In genomic region chr11:102859933-102860332, GRCm38 (mm10) we compare ENCODE assay signal across 17 mouse cellular contexts. TPM values are rescaled to one million over a fixed set of nuclear protein-coding genes. Genes with fewer than 3 reads are reported as not detected.
DNase-seq lines count a peak whose midpoint lies in the region; ATAC-seq and TF ChIP-seq lines count a peak whose summit lies in the region.
"Had no signal": no experiment of that assay in that cellular context is flagged by ENCODE, and none has a peak within 500 bp of the region (broad histone marks: within the 10 kb centered on the region; RNA-seq: fewer than 3 reads in every experiment).

No protein-coding gene starts in this region.

- no peaks in the 10 kb centered on the region for H3K27me3 ChIP-seq in hindbrain, embryonic 16.5 days (replicated peaks; ENCODE audit: control insufficient read depth, insufficient read depth, low read length)
- no peaks in the 10 kb centered on the region for H3K27me3 ChIP-seq in hindbrain, embryonic 12.5 days
- no peaks in the 10 kb centered on the region for H3K27me3 ChIP-seq in midbrain, embryonic 14.5 days (ENCODE audit: control insufficient read depth, insufficient read depth, low read length)
- H3K27me3 ChIP-seq: neural tube, embryonic 12.5 days had no signal

- H3K27ac ChIP-seq in hindbrain, embryonic 16.5 days (ENCODE audit: low read depth, low read length), result no peak overlapping the region
- H3K27ac ChIP-seq in hindbrain, embryonic 12.5 days, result no peak overlapping the region
- peak overlapping the region; percentile 50 for H3K27ac ChIP-seq in gastrocnemius, adult 2 months
- H3K27ac ChIP-seq in midbrain, embryonic 14.5 days (replicated peaks; ENCODE audit: low read depth, low read length), result no peak overlapping the region
- H3K27ac ChIP-seq: neural tube, embryonic 12.5 days had no signal

- no peak for TF ChIP-seq CTCF in gastrocnemius, adult 2 months (IDR thresholded peaks at IDR 0.05)

- no peak overlapping the region for H3K4me2 ChIP-seq in hindbrain, embryonic 16.5 days (ENCODE audit: low read length)
- H3K4me2 ChIP-seq in hindbrain, embryonic 12.5 days (replicated peaks), result no peak overlapping the region
- H3K4me2 ChIP-seq in midbrain, embryonic 14.5 days (ENCODE audit: low read length), result no peak overlapping the region
- H3K4me2 ChIP-seq: midbrain, embryonic 11.5 days; neural tube, embryonic 12.5 days had no signal

- no peak overlapping the region for H3K9ac ChIP-seq in hindbrain, embryonic 16.5 days (ENCODE audit: low read depth, low read length)
- no peak overlapping the region for H3K9ac ChIP-seq in hindbrain, embryonic 12.5 days
- no peak overlapping the region for H3K9ac ChIP-seq in midbrain, embryonic 14.5 days (replicated peaks; ENCODE audit: low read length)
- H3K9ac ChIP-seq: neural tube, embryonic 12.5 days had no signal

- H3K9me3 ChIP-seq in hindbrain, embryonic 16.5 days (ENCODE audit: control insufficient read depth, low read length), result no peaks in the 10 kb centered on the region
- no peaks in the 10 kb centered on the region for H3K9me3 ChIP-seq in hindbrain, embryonic 12.5 days (replicated peaks)
- H3K9me3 ChIP-seq in midbrain, embryonic 14.5 days (ENCODE audit: control insufficient read depth, low read length), result no peaks in the 10 kb centered on the region
- H3K9me3 ChIP-seq: neural tube, embryonic 12.5 days had no signal

- no peaks in the 10 kb centered on the region for H3K4me1 ChIP-seq in hindbrain, embryonic 16.5 days (ENCODE audit: control insufficient read depth, insufficient read depth, low read depth, low read length)
- H3K4me1 ChIP-seq in hindbrain, embryonic 12.5 days, result no peaks in the 10 kb centered on the region
- H3K4me1 ChIP-seq in midbrain, embryonic 14.5 days (ENCODE audit: control insufficient read depth, insufficient read depth, low read length), result no peaks in the 10 kb centered on the region
- H3K4me1 ChIP-seq: neural tube, embryonic 12.5 days had no signal

- H3K4me3 ChIP-seq in hindbrain, embryonic 16.5 days (ENCODE audit: low read length), result no peak overlapping the region
- H3K4me3 ChIP-seq in hindbrain, embryonic 12.5 days, result no peak overlapping the region
- no peak overlapping the region for H3K4me3 ChIP-seq in gastrocnemius, adult 2 months
- H3K4me3 ChIP-seq in midbrain, embryonic 14.5 days (replicated peaks; ENCODE audit: low read depth, low read length), result no peak overlapping the region
- H3K4me3 ChIP-seq: erythroblast, embryonic 14.5 days; neural tube, embryonic 12.5 days had no signal

- DNase-seq in cerebellum, postnatal 14 days, result peak; percentile 77 to 85
- peak; percentile 85 for DNase-seq in gastrocnemius, adult 2 months
- peak; percentile 63 for DNase-seq in left cerebral cortex, postnatal 4 days
- DNase-seq in midbrain, embryonic 14.5 days, result no peak
- no peak for DNase-seq in spleen, postnatal 14 days (ENCODE audit: low spot score in 2 of 2)
- DNase-seq: adrenal gland, postnatal 36 days; heart, postnatal 4 days; kidney, adult 2 months; lung, postnatal 10 days had no signal

- ATAC-seq in hindbrain, embryonic 16.5 days, result peak; percentile 48; the same call in 1 of the 2 replicates
- ATAC-seq in hindbrain, embryonic 12.5 days (ENCODE audit: low FRiP score), result no peak
- ATAC-seq in midbrain, embryonic 14.5 days (ENCODE audit: low FRiP score, low TSS enrichment), result no peak

- intact Hi-C loops in gastrocnemius, adult 2 months (cut with DNase I), result no loop called here
- intact Hi-C loops in left cerebral cortex, postnatal 4 days (cut with DNase I), result no loop called here

- peaks cover 18% of the 10 kb centered on the region for H3K36me3 ChIP-seq in hindbrain, embryonic 16.5 days (ENCODE audit: control insufficient read depth, insufficient read depth, low read length)
- H3K36me3 ChIP-seq in hindbrain, embryonic 12.5 days, result peaks cover 86% of the 10 kb centered on the region
- H3K36me3 ChIP-seq in midbrain, embryonic 14.5 days (ENCODE audit: control insufficient read depth, insufficient read depth, low read length), result peaks cover 89% of the 10 kb centered on the region

- WGBS in hindbrain, embryonic 16.5 days, result 81% methylated on average over 8 of the region's 8 CpGs
- 92% methylated on average over 8 of the region's 8 CpGs for WGBS in hindbrain, embryonic 12.5 days
- WGBS in midbrain, embryonic 14.5 days, result 94% methylated on average over 8 of the region's 8 CpGs

RNA-seq across cellular contexts. Expression of gene Eftud2, which starts 20.9 kb away (rescaled TPM):
- 127 and 140 TPM in 2 replicates for polyA plus RNA-seq in hindbrain, embryonic 16.5 days (2015; fragmentation: Nextera tagmentation; extraction: Ambion mirVana)
- polyA plus RNA-seq in hindbrain, embryonic 12.5 days (2016; fragmentation: Nextera tagmentation; extraction: Ambion mirVana), result 208 TPM in 2 replicates
- 10 to 100 TPM; 25.6 to 29.5 TPM for total RNA-seq in gastrocnemius, adult 2 months (2021)
- 100 to 1,000 TPM; 113 to 125 TPM for total RNA-seq in left cerebral cortex, postnatal 4 days (2021)
- polyA plus RNA-seq in midbrain, embryonic 14.5 days (2014; fragmentation: Nextera tagmentation; extraction: Ambion mirVana), result 111 and 150 TPM in 2 replicates

RNA-seq across cellular contexts. Expression of gene Ccdc103, which starts 21.1 kb away (rescaled TPM):
- 2.2 and 2.5 TPM in 2 replicates for polyA plus RNA-seq in hindbrain, embryonic 16.5 days (2015; fragmentation: Nextera tagmentation; extraction: Ambion mirVana)
- polyA plus RNA-seq in hindbrain, embryonic 12.5 days (2016; fragmentation: Nextera tagmentation; extraction: Ambion mirVana), result 1.7 and 3.4 TPM in 2 replicates
- total RNA-seq in gastrocnemius, adult 2 months (2021), result not detected
- under 1 TPM; 0.48 to 0.95 TPM for total RNA-seq in left cerebral cortex, postnatal 4 days (2021)
- polyA plus RNA-seq in midbrain, embryonic 14.5 days (2014; fragmentation: Nextera tagmentation; extraction: Ambion mirVana), result 2.1 and 2.4 TPM in 2 replicates
- polyA plus RNA-seq: small intestine, adult 2 months had no signal

RNA-seq across cellular contexts. Expression of gene Higd1b, which starts 24.3 kb away (rescaled TPM):
- 14.9 and 19.5 TPM in 2 replicates for polyA plus RNA-seq in hindbrain, embryonic 16.5 days (2015; fragmentation: Nextera tagmentation; extraction: Ambion mirVana)
- not detected in 2 replicates for polyA plus RNA-seq in hindbrain, embryonic 12.5 days (2016; fragmentation: Nextera tagmentation; extraction: Ambion mirVana)
- total RNA-seq in gastrocnemius, adult 2 months (2021), result 1 to 10 TPM; 2.4 to 5.4 TPM
- 1 to 10 TPM; 3.8 to 6.7 TPM for total RNA-seq in left cerebral cortex, postnatal 4 days (2021)
- polyA plus RNA-seq in midbrain, embryonic 14.5 days (2014; fragmentation: Nextera tagmentation; extraction: Ambion mirVana), result 5.4 and 9.6 TPM in 2 replicates
- total RNA-seq: liver, adult 2 months had no signal
- polyA plus RNA-seq: erythroblast, embryonic 14.5 days; liver, adult 2 months; midbrain, embryonic 11.5 days; neural tube, embryonic 12.5 days; small intestine, adult 2 months had no signal

RNA-seq across cellular contexts. Expression of gene Fam187a, which starts 25.0 kb away (rescaled TPM):
- not detected in 2 replicates for polyA plus RNA-seq in hindbrain, embryonic 16.5 days (2015; fragmentation: Nextera tagmentation; extraction: Ambion mirVana)
- polyA plus RNA-seq in hindbrain, embryonic 12.5 days (2016; fragmentation: Nextera tagmentation; extraction: Ambion mirVana), result not detected in 2 replicates
- not detected for total RNA-seq in gastrocnemius, adult 2 months (2021)
- not detected for total RNA-seq in left cerebral cortex, postnatal 4 days (2021)
- polyA plus RNA-seq in midbrain, embryonic 14.5 days (2014; fragmentation: Nextera tagmentation; extraction: Ambion mirVana), result not detected in 2 replicates
- total RNA-seq: adrenal gland, postnatal 36 days; heart, adult 8-10 months; heart, postnatal 4 days; liver, adult 2 months had no signal
- polyA plus RNA-seq: erythroblast, embryonic 14.5 days; kidney, adult 2 months; liver, adult 2 months; neural tube, embryonic 12.5 days; small intestine, adult 2 months had no signal

RNA-seq across cellular contexts. Expression of gene Gjc1, which starts 40.4 kb away (rescaled TPM):
- polyA plus RNA-seq in hindbrain, embryonic 16.5 days (2015; fragmentation: Nextera tagmentation; extraction: Ambion mirVana), result 27.6 and 29.8 TPM in 2 replicates
- polyA plus RNA-seq in hindbrain, embryonic 12.5 days (2016; fragmentation: Nextera tagmentation; extraction: Ambion mirVana), result 77.6 and 81.3 TPM in 2 replicates
- 1 to 10 TPM; 4.4 to 6.4 TPM for total RNA-seq in gastrocnemius, adult 2 months (2021)
- total RNA-seq in left cerebral cortex, postnatal 4 days (2021), result 10 to 100 TPM; 46.7 to 60.2 TPM
- polyA plus RNA-seq in midbrain, embryonic 14.5 days (2014; fragmentation: Nextera tagmentation; extraction: Ambion mirVana), result 32.0 and 33.9 TPM in 2 replicates
- polyA plus RNA-seq: erythroblast, embryonic 14.5 days had no signal

Comparison
In these comparisons a context has a peak if more than half of its experiments do, and no peak if none do; other contexts are left out.
1. DNase-seq: peak in cerebellum, postnatal 14 days (2 of 2), gastrocnemius, adult 2 months (single experiment) and left cerebral cortex, postnatal 4 days (single experiment); none in midbrain, embryonic 14.5 days (single experiment) and spleen, postnatal 14 days (0 of 2).